Mouse (Mus musculus): ENCODE measurements around the gene Hoxb7.

DNA sequence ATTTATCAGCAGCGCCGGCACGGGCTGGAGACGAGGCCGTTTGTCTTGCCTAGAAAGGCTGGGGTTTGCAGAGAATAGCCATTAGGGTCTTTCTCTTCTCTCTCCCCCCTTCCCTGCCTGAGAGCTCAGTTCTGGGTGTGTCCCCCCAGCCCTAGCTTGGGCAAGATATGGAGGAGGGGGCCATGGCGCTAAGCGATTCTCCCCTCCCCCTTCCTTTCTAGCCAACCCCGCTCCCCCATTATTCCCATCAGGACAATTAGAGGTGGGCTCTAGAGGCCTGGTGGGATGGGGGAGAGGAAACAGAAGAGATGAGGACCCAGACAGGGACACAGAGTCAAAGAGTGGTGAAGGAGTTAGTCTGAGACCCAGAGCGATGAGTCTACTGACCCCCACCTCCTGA lies 988 bp downstream of the Hoxb7 start:
- no peak for TF ChIP-seq POLR2A (IDR thresholded peaks at IDR 0.05; ENCODE audit: low read depth, low read length)
- TF ChIP-seq CTCF (conservative IDR thresholded peaks at IDR 0.05; ENCODE audit: insufficient read depth, insufficient read length, low read depth, low read length), result no peak
